Mouse (Mus musculus): ENCODE data around the gene Hoxa6.

The Hoxa6 gene

GRCm38 (mm10) chr6:52241001-52241621 is 32.6 kb upstream of the Hoxa6 start:
- no peak for DNase-seq (ENCODE audit: low read depth, low spot score)

- DNase-seq (ENCODE audit: low read depth, low spot score), result no peak
These were observed 32.0 kb upstream of the Hoxa6 start, which contains the start of gene Hoxa10 for GRCm38 (mm10) chr6:52240389-52241000. Gene Hoxa10, minus strand, starts transcription at chr6:52240854.

GRCm38 (mm10) chr6:52239625-52240388 is 31.3 kb upstream of the Hoxa6 start:
- DNase-seq (ENCODE audit: low read depth, low spot score), result no peak

- DNase-seq (ENCODE audit: low read depth, low spot score), result no peak
These were observed 30.5 kb upstream of the Hoxa6 start for GRCm38 (mm10) chr6:52238976-52239375.

GRCm38 (mm10) chr6:52238155-52238545 is 29.6 kb upstream of the Hoxa6 start:
- no peak for DNase-seq (ENCODE audit: low read depth, low spot score)

GRCm38 (mm10) chr6:52237346-52238154 is 29.0 kb upstream of the Hoxa6 start:
- DNase-seq (ENCODE audit: low read depth, low spot score), result no peak

- DNase-seq (ENCODE audit: low read depth, low spot score), result no peak
These were observed 28.3 kb upstream of the Hoxa6 start for GRCm38 (mm10) chr6:52236806-52237205.

GRCm38 (mm10) chr6:52235866-52236265 is 27.3 kb upstream of the Hoxa6 start:
- DNase-seq (ENCODE audit: low read depth, low spot score), result no peak

GRCm38 (mm10) chr6:52235267-52235666 is 26.7 kb upstream of the Hoxa6 start:
- DNase-seq (ENCODE audit: low read depth, low spot score), result no peak

GRCm38 (mm10) chr6:52234428-52235140 is 26.1 kb upstream of the Hoxa6 start:
- no peak for DNase-seq (ENCODE audit: low read depth, low spot score)

- no peak for DNase-seq (ENCODE audit: low read depth, low spot score)
These were observed 25.3 kb upstream of the Hoxa6 start for GRCm38 (mm10) chr6:52233546-52234427.

GRCm38 (mm10) chr6:52232984-52233545 is 24.5 kb upstream of the Hoxa6 start:
- DNase-seq (ENCODE audit: low read depth, low spot score), result no peak

- no peak for DNase-seq (ENCODE audit: low read depth, low spot score)
These were observed 24.0 kb upstream of the Hoxa6 start for GRCm38 (mm10) chr6:52232568-52232965.

GRCm38 (mm10) chr6:52231885-52232567 is 23.5 kb upstream of the Hoxa6 start:
- DNase-seq (ENCODE audit: low read depth, low spot score), result no peak

- no peak for DNase-seq (ENCODE audit: low read depth, low spot score)
These were observed 22.1 kb upstream of the Hoxa6 start, which contains the start of gene Hoxa9 for GRCm38 (mm10) chr6:52230516-52231165. Gene Hoxa9, minus strand, starts transcription at chr6:52231089.

- no peak for DNase-seq (ENCODE audit: low read depth, low spot score)
These were observed 21.3 kb upstream of the Hoxa6 start for GRCm38 (mm10) chr6:52229558-52230416.

All from c-Kit-negative CD71-positive TER-119-positive erythroid progenitor cells, embryonic 14.5 days (primary cell).